ENCODE assay signal across 11 mouse cellular contexts in genomic region chr14:12136536-12136935, GRCm38 (mm10).
"Had no signal": no experiment of that assay in that cellular context is flagged by ENCODE, and none has a peak within 500 bp of the region (broad histone marks: within the 10 kb centered on the region; RNA-seq: fewer than 3 reads in every experiment).

No protein-coding gene starts in this region.

- H3K4me3 ChIP-seq: limb, embryonic 15.5 days; liver, embryonic 12.5 days; lung, embryonic 15.5 days; midbrain, embryonic 12.5 days; stomach, embryonic 15.5 days had no signal

- DNase-seq: layer of hippocampus, postnatal 36 days; right cerebral cortex, postnatal 14 days; thymus, adult 2 months; thymus, postnatal 25 days had no signal

- H3K4me1 ChIP-seq: lung, embryonic 15.5 days; stomach, embryonic 15.5 days had no signal

- H3K27me3 ChIP-seq: limb, embryonic 15.5 days; liver, embryonic 12.5 days; lung, embryonic 15.5 days; stomach, embryonic 15.5 days had no signal

- ATAC-seq: intestine, embryonic 16.5 days; liver, embryonic 12.5 days had no signal

- H3K27ac ChIP-seq: kidney, postnatal 0 days; limb, embryonic 15.5 days; liver, embryonic 12.5 days; lung, embryonic 15.5 days; midbrain, embryonic 12.5 days; stomach, embryonic 15.5 days had no signal

- H3K9me3 ChIP-seq: limb, embryonic 15.5 days; liver, embryonic 12.5 days; lung, embryonic 15.5 days; midbrain, embryonic 12.5 days; stomach, embryonic 15.5 days had no signal

- H3K36me3 ChIP-seq: limb, embryonic 15.5 days; liver, embryonic 12.5 days; lung, embryonic 15.5 days; midbrain, embryonic 12.5 days; stomach, embryonic 15.5 days had no signal

- H3K4me2 ChIP-seq: limb, embryonic 15.5 days; liver, embryonic 12.5 days; lung, embryonic 15.5 days; midbrain, embryonic 12.5 days; stomach, embryonic 15.5 days had no signal

- H3K9ac ChIP-seq: limb, embryonic 15.5 days; liver, embryonic 12.5 days; lung, embryonic 15.5 days; midbrain, embryonic 12.5 days; stomach, embryonic 15.5 days had no signal
